Mouse (Mus musculus): ENCODE data around the gene Tbx19. TPM values are rescaled to one million over a fixed set of nuclear protein-coding genes. Genes with fewer than 3 reads are reported as not detected.

Gene Tbx19
- polyA plus RNA-seq (2017; shearing (Covaris generic)) = not detected

DNA sequence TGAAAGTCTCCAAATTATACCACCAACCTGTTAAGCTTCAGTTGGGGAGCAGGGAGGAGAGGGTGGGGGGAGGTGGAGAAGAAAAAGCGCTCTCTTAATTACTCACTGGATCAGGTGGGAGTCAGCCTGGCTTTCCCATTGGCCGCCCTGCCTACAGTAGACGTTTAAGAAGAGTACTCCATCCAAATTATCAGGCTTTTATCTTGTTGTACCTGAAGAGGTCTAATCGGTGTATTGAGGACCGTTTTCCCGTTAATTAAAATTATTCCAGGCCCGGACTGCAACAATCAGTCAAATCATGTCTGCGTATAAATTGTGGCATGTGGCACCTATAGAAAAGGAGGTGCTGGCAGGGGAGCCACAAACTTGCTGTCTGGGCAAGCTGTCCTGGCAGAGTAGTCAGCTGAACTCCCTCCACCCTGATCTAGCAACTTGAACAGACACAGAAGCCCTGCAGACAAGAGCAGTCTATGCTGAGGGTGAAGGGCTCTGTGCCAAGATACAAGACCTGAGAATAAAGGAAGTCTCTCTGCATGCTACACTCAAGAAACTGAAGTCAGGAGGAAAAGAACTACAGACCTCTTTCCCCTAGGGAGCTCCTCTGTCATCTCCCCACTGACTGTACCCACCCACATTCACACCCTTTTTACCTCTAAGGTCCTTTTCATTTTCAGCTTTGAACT, at the start of gene Tbx19:
Tbx19 (minus strand) TSS at position 51 of the 683 bp plus-strand sequence.

DNA sequence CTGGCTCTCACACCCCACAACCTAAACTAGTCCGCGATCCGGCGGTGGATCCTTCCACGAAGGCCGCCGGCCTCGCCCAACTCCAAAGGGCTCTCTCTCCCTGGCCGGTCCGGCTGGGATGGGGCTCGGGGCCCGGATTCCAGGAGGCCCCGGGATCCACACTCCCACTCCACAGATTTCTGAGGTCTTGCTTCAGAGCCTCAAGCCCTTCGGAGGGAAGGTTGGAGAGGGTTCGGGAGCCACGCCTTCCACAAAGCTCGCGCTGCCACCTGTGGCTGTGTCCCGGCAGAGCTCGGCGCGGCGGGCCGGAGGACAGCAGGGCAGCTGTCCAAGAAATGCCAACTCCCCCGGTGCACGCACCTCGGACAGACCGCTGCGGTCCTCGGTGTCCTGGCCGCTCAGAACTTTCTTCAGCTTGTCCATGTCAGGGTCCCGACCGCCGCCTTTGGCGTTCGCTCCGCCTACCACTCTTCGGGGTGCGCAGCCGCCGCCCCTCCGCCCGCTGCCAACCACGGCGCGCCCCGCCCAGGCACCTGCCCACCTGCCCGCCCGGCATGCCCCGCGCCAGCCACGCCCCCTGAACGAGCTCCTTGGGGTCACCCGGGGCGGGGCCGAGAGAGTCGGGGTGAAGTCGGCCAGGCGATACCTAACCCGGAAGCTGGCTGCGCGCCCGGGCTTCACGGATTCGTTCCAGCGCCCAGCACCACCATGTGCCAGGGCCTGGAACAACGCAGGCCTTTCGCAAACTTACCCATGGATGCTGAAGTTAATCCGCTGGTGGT, 33.5 kb upstream of the Tbx19 start, which contains the start of gene Sft2d2:
Sft2d2 (minus strand) TSS at position 559 of the 782 bp plus-strand sequence.

Other genes starting within 250 kb of the Tbx19 start
- 4.8 TPM for gene Xcl1, start 225.2 kb downstream of the Tbx19 start, polyA plus RNA-seq (2017; shearing (Covaris generic))
- gene Sft2d2, start 33.7 kb upstream of the Tbx19 start, polyA plus RNA-seq (2017; shearing (Covaris generic)) = 69.6 TPM
- 101 TPM for gene Tiprl, start 76.2 kb upstream of the Tbx19 start, polyA plus RNA-seq (2017; shearing (Covaris generic))
- gene Gpr161, start 135.0 kb upstream of the Tbx19 start, polyA plus RNA-seq (2017; shearing (Covaris generic)) = 0.09 TPM